Mouse (Mus musculus) kidney, adult 2 months (tissue): ENCODE data around the gene Ugt1a2. TPM values are rescaled to one million over a fixed set of nuclear protein-coding genes. Genes with fewer than 3 reads are reported as not detected.

Experiments
- DNase-seq: peaks from one replicate; pipeline ENCODE4 v3.0.0; 2021
- H3K27ac ChIP-seq: fragments of 200-500 bp; 2 replicates; pipeline ENCODE4 v1.5.1; 2012; ENCODE audit warnings: low read depth, low read length, control low read depth, inconsistent platforms; ENCODE audit not compliant: insufficient read depth
- H3K27me3 ChIP-seq: fragments of 200-500 bp; replicated peaks from 2 replicates; pipeline ENCODE4 v1.6.1; 2012; ENCODE audit warnings: mild to moderate bottlenecking, moderate library complexity, low read length, inconsistent platforms; ENCODE audit not compliant: control insufficient read depth, insufficient read depth
- H3K36me3 ChIP-seq: fragments of 200-500 bp; 2 replicates; pipeline ENCODE4 v1.6.1; 2012; ENCODE audit warnings: mild to moderate bottlenecking, moderate library complexity, low read length, inconsistent platforms; ENCODE audit not compliant: control insufficient read depth, insufficient read depth
- H3K4me1 ChIP-seq: fragments of 200-500 bp; 2 replicates; pipeline ENCODE4 v1.6.1; 2011; ENCODE audit warnings: low read length; ENCODE audit not compliant: control insufficient read depth, insufficient read depth
- H3K4me3 ChIP-seq: fragments of 200-500 bp; 2 replicates; pipeline ENCODE4 v1.5.1; 2011; ENCODE audit warnings: mild to moderate bottlenecking, low read depth, low read length, control low read depth; ENCODE audit not compliant: insufficient read depth
- CTCF ChIP-seq: fragments of 200-500 bp; conservative IDR thresholded peaks from 2 replicates; pipeline ENCODE4 v1.5.1; 2011; ENCODE audit warnings: low read depth, mild to moderate bottlenecking, control low read depth, low read length, moderate library complexity, mixed read lengths; ENCODE audit not compliant: insufficient read depth, insufficient read length
- POLR2A ChIP-seq: fragments of 200-500 bp; IDR thresholded peaks from one replicate; pipeline ENCODE4 v1.6.1; 2011; ENCODE audit warnings: low read depth, low read length, control low read depth
- WGBS: fragments of 180-500 bp; shearing (Covaris S2); methylation state at CpG from one replicate; pipeline ENCODE4 v1.1.7; 2018; 5-methylcytosine and 5-hydroxymethylcytosine counted together
- polyA plus RNA-seq: library from polyadenylated mRNA; depleted of rRNA; stranded (reverse); fragments of >200 nt; gene quantifications from 2 replicates; pipeline ENCODE4 v1.2.3, GENCODE M21; 2012

The Ugt1a2 gene
- polyA plus RNA-seq, 1 experiment: 1,230 TPM

DNA sequence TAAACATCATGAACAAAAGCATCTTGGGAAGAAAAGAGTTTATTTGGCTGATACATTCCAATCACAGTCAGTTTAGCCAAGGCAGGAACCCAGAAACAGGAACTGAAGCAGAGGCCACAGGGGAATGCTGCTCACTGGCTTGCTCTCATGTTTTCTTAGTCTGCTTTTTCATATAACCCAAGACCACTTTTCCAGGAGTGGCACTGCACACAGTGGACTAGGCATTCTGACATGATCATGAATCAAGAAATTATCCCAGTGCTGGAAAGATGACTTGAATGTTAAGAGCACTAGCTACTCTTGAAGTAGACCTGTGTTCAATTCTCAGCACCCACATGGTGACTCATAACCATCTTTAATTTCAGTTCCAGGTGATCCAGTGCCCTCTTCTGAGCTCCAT lies 25.3 kb downstream of the Ugt1a2 start:
- TF ChIP-seq POLR2A: no peak
- TF ChIP-seq CTCF: no peak
- Histone ChIP-seq H3K4me3 (no peak overlapping the region), H3K27me3 (no peaks in the 10 kb centered on the region), H3K27ac (no peak overlapping the region), H3K4me1 (no peaks in the 10 kb centered on the region), H3K36me3 (no peaks in the 10 kb centered on the region)
- DNase-seq: no peak

DNA sequence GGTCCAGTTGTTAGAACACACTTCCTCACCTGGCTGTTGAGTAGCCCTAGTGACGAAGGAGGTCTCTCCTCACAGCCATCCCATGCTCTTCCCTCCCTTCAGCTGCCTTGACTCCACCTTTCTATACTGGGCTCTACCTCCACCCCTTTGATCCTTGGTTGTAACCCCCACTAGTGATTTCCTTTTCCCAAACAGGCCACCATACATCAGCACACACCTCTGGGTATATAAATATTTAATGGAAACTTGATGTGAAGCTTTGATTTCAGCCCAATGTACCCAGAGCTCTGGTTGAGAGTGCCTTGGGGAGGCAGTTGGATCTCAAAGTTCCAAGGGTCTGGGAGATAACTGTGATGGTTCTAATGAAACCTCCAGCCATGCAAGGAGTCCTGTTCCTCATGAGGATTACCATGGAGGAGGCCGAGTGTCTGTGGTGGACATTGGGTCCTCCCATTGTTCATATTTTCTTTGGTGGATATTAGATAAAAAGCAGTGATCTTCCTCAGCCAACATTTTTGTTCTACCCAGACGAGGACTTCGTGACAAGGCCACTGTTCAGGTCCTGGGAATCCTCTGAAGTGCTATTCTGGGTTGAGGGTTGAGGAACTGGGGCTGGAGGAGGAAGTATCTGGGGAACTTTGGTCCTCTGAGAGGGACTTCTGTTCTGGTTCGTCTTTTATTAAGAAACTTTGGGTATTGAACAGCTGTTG lies 26.4 kb downstream of the Ugt1a2 start, which contains the start of gene Mroh2a:
Gene Mroh2a (plus strand): TSS at position 317 of the 710 bp plus-strand sequence.
- H3K27me3 ChIP-seq: no peaks in the 10 kb centered on the region
- no peak within 1 kb of the TSS for H3K27ac ChIP-seq
- WGBS: 49% methylated on average over 5 of the region's 5 CpGs
- H3K36me3 ChIP-seq: no peaks in the 10 kb centered on the region
- H3K4me1 ChIP-seq: no peaks in the 10 kb centered on the region
- H3K4me3 ChIP-seq: no peak within 1 kb of the TSS
- no peak for DNase-seq
- TF ChIP-seq CTCF (no peak), POLR2A (no peak)

DNA sequence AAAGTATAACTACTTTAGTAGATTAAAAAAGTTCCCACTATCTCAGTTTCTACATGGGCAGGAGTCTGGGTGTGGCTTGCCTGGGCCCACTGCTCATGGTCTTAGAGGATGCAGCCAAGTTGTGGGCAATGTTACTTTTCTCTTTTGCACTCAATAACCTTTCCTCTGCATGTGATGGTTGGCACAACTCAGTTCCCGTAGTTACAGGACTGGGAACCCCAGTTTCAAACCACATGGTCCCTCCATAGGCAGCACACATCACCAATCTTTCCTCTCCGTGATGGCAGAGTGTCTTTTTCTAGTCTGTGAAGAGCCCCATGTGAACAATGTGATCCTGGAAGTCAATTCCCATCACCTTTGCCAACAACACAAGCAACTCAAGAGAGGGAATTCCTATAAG lies 27.1 kb downstream of the Ugt1a2 start:
- Histone ChIP-seq H3K4me3 (no peak overlapping the region), H3K4me1 (no peaks in the 10 kb centered on the region), H3K36me3 (no peaks in the 10 kb centered on the region), H3K27ac (no peak overlapping the region), H3K27me3 (no peaks in the 10 kb centered on the region)
- 60% methylated on average over 2 of the region's 2 CpGs for WGBS
- no peak for DNase-seq
- TF ChIP-seq POLR2A (no peak), CTCF (no peak)

DNA sequence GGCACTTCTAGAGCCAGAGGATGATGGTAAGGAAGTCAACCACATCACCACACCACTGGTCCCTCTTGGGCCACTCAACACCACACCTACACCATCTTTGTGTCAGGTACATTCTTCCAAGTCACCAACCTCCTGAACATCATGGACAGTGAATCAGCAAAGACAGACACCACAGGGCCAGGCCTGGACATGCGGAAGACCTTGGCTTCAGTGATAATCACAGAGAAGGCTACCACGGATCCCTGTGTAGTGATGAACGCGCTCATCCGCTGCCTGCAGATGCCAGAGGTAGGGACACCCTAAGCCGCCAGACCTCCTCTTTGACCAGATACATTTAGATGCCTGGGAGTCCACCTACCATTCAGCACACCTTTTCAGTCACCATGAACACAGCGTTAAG lies 27.7 kb downstream of the Ugt1a2 start:
- WGBS: 72% methylated on average over 7 of the region's 7 CpGs
- Histone ChIP-seq H3K36me3 (no peaks in the 10 kb centered on the region), H3K27me3 (no peaks in the 10 kb centered on the region), H3K4me3 (no peak overlapping the region), H3K27ac (no peak overlapping the region), H3K4me1 (no peaks in the 10 kb centered on the region)
- TF ChIP-seq CTCF: no peak
- TF ChIP-seq POLR2A: no peak
- no peak for DNase-seq

DNA sequence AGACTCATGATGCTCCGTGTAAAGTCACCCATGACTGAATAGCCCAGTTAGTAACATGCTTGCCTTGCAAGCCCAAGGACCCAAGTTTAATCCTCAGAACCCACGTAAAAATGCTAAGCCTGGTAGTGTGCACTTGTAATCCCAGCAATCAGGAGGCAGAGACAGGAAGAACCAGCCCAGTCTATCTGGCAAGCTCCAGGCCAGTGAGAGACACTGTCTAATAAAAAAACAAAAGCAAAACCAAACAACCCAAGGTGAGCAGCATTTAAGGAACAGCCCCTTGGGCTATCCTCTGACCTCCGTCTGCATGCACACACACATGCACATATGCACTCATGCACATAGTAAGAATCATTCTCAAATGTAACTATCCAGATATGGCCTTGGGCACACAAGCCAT lies 29.2 kb downstream of the Ugt1a2 start:
- 75% methylated on average over 3 of the region's 3 CpGs for WGBS
- Histone ChIP-seq H3K4me1 (no peaks in the 10 kb centered on the region), H3K4me3 (no peak overlapping the region), H3K27ac (no peak overlapping the region), H3K36me3 (no peaks in the 10 kb centered on the region), H3K27me3 (no peaks in the 10 kb centered on the region)
- DNase-seq: no peak
- TF ChIP-seq POLR2A (no peak), CTCF (no peak)

DNA sequence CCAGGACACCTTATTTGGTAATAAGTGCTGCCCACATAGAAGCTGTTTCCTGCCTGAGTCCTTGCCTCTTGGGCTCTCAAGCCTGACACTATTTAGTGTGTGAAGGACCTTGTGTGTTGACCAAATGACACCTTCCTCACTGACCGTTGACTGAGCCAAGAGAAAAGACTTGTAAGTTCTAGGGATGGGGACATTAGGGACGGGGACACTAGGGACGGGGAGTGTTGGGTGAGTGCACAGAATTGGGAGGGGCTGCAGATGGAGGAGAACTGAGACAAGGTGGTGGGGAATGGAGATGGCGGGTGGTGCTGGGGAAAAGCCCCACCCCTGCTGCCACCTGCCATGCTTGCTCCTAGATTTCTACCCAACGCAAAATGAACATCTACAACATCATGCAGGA lies 29.6 kb downstream of the Ugt1a2 start:
- Histone ChIP-seq H3K27ac (no peak overlapping the region), H3K4me3 (no peak overlapping the region), H3K27me3 (no peaks in the 10 kb centered on the region), H3K4me1 (no peaks in the 10 kb centered on the region), H3K36me3 (no peaks in the 10 kb centered on the region)
- DNase-seq: no peak
- TF ChIP-seq POLR2A (no peak), CTCF (no peak)
- WGBS: 83% methylated on average over 5 of the region's 5 CpGs

DNA sequence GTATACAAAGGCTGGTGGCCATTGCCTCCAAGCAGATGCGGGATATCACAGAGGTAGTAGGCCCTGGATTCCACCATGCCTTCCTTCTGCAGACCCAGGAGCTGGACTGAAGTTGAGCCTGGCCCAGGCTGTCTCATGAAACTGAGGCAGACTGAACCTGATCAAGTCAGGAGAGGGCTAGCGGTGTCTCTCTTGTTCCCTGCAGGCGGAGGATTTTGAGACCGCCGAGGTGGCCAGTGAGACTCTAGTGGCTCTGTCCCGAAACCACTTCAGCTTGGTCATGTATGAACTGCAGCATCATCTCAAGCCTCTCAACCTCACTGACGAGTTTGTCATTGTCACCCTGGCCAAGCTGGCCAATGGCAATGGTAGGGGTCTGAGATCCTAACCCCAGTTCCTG lies 30.0 kb downstream of the Ugt1a2 start:
- H3K27ac ChIP-seq: no peak overlapping the region
- no peaks in the 10 kb centered on the region for H3K27me3 ChIP-seq
- H3K4me1 ChIP-seq: no peaks in the 10 kb centered on the region
- H3K4me3 ChIP-seq: no peak overlapping the region
- no peak for DNase-seq
- no peak for TF ChIP-seq CTCF
- WGBS: 71% methylated on average over 7 of the region's 7 CpGs
- H3K36me3 ChIP-seq: no peaks in the 10 kb centered on the region
